Mouse (Mus musculus) olfactory bulb, adult 2 months (tissue): ENCODE results near the gene Pcsk5. TPM values are rescaled to one million over a fixed set of nuclear protein-coding genes. Genes with fewer than 3 reads are reported as not detected.

Source experiments
- H3K27ac ChIP-seq: fragments of 200-500 bp; 2 replicates; pipeline ENCODE4 v1.5.1; 2012; ENCODE audit warnings: low read depth, low read length; ENCODE audit not compliant: insufficient read depth
- H3K4me1 ChIP-seq: fragments of 200-500 bp; 2 replicates; pipeline ENCODE4 v1.6.1; 2012; ENCODE audit warnings: low read length; ENCODE audit not compliant: control insufficient read depth, insufficient read depth
- H3K4me3 ChIP-seq: fragments of 200-500 bp; 2 replicates; pipeline ENCODE4 v1.5.1; 2012; ENCODE audit warnings: mild to moderate bottlenecking, low read depth, low read length, moderate library complexity; ENCODE audit not compliant: insufficient read depth
- CTCF ChIP-seq: fragments of 200-500 bp; IDR thresholded peaks from 2 replicates; pipeline ENCODE4 v1.5.1; 2012; ENCODE audit warnings: low read depth, mild to moderate bottlenecking, low read length, moderate library complexity; ENCODE audit not compliant: insufficient read depth
- POLR2A ChIP-seq: fragments of 200-500 bp; IDR thresholded peaks from 2 replicates; pipeline ENCODE4 v1.6.1; 2012; ENCODE audit warnings: mild to moderate bottlenecking, low read depth, low read length, moderate library complexity; ENCODE audit not compliant: insufficient read depth
- WGBS: fragments of 180-500 bp; shearing (Covaris S2); methylation state at CpG from one replicate; pipeline ENCODE4 v1.1.7; 2018; 5-methylcytosine and 5-hydroxymethylcytosine counted together
- polyA plus RNA-seq: library from polyadenylated mRNA; stranded (reverse); fragments of >200 nt; gene quantifications from 2 replicates; pipeline ENCODE4 v1.2.4, GENCODE M21; 2012; ENCODE audit warnings: low replicate concordance; ENCODE audit not compliant: missing spikeins, insufficient read depth, insufficient read length

The Pcsk5 gene
- polyA plus RNA-seq, 1 experiment = not detected

- Histone ChIP-seq H3K4me3 (no peak overlapping the region), H3K4me1 (no peaks in the 10 kb centered on the region), H3K27ac (no peak overlapping the region)
- TF ChIP-seq CTCF (no peak), POLR2A (no peak)
- 93% methylated on average over 8 of the region's 8 CpGs for WGBS
Observed at GRCm38 (mm10) chr19:17572315-17572714, 265.1 kb downstream of the Pcsk5 start.

- Histone ChIP-seq H3K4me3 (no peak overlapping the region), H3K27ac (no peak overlapping the region), H3K4me1 (no peaks in the 10 kb centered on the region)
- TF ChIP-seq CTCF (no peak), POLR2A (no peak)
- WGBS = 84% methylated on average over 2 of the region's 2 CpGs
Observed at GRCm38 (mm10) chr19:17570936-17571335, 266.5 kb downstream of the Pcsk5 start.

- no peak overlapping the region for H3K27ac ChIP-seq
- WGBS = 74% methylated on average over 3 of the region's 3 CpGs
- no peak overlapping the region for H3K4me3 ChIP-seq
- H3K4me1 ChIP-seq = no peaks in the 10 kb centered on the region
- TF ChIP-seq POLR2A (no peak), CTCF (no peak)
Observed at GRCm38 (mm10) chr19:17567264-17567663, 270.2 kb downstream of the Pcsk5 start.

GRCm38 (mm10) chr19:17566097-17566496 is 271.3 kb downstream of the Pcsk5 start:
- Histone ChIP-seq H3K4me1 (no peaks in the 10 kb centered on the region), H3K27ac (no peak overlapping the region), H3K4me3 (no peak overlapping the region)
- 83% methylated on average over 4 of the region's 4 CpGs for WGBS
- no peak for TF ChIP-seq CTCF
- TF ChIP-seq POLR2A = no peak

DNA sequence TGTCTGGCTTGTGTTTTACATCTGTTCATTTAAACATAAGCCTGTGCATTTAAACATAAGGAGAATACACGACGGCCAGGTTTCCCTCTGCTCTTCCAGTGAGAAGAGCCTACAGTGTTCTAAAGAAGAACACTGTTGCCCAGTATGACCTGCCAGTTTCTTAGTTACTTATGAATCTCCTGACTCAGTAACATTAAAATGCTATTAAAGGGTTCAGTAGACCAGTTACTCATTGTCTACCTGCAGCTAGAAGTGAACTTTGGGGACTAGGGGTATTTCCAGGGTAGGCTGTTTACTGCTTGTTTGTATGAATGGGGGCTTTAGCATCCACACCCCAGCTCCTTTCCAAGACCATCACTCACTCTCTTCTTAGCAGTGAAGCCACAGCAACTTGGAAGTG is 278.7 kb downstream of the Pcsk5 start:
- no peak for TF ChIP-seq CTCF
- TF ChIP-seq POLR2A = no peak
- Histone ChIP-seq H3K4me1 (no peaks in the 10 kb centered on the region), H3K27ac (no peak overlapping the region), H3K4me3 (no peak overlapping the region)
- WGBS = 93% methylated on average over 2 of the region's 2 CpGs

DNA sequence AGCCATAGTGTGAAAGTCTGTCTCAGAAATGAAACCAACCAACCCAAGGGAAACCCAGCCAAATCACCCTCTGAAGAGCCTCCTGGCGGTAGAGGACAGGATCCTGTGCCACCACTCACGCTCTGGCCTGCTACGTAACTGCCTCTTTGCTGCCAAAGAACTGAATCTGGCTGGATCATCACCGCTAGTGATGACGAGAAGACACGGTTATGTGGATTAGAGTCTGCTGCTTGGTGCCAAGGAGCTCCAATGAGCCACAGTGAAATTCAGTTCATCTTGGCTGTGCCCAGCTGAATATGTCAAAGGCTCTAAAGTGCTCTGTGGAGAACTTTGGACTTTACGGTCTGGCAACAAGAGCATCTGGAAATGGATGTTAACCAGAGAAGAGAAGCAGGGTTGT is 282.3 kb downstream of the Pcsk5 start:
- WGBS = 88% methylated on average over 7 of the region's 7 CpGs
- TF ChIP-seq CTCF (no peak), POLR2A (no peak)
- no peaks in the 10 kb centered on the region for H3K4me1 ChIP-seq
- H3K27ac ChIP-seq = no peak overlapping the region
- H3K4me3 ChIP-seq = no peak overlapping the region

DNA sequence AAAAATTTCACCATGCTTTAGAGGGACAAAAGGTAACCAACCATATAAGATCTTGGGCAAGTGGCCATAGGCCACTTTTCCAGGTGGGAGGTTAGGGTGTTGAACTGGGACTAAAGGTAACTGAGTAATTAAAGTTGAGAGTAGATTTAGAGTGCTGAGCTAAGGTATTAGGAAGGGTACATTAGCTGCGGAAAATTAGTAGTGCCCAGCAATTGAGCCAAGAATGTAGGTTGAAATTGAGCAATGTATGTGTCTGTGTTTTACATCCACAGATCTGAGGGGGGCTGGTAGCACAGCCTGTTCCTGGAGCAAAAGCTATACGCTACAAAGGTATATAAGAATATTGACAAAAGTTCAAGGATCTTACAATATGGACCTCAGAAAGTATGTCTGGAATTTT is 282.9 kb downstream of the Pcsk5 start:
- no peaks in the 10 kb centered on the region for H3K4me1 ChIP-seq
- 95% methylated on average over 2 of the region's 2 CpGs for WGBS
- no peak for TF ChIP-seq CTCF
- TF ChIP-seq POLR2A = no peak
- no peak overlapping the region for H3K4me3 ChIP-seq
- H3K27ac ChIP-seq = no peak overlapping the region

- no peaks in the 10 kb centered on the region for H3K4me1 ChIP-seq
- H3K27ac ChIP-seq = no peak overlapping the region
- no peak for TF ChIP-seq CTCF
- no peak overlapping the region for H3K4me3 ChIP-seq
Observed at GRCm38 (mm10) chr19:17553396-17554100, 283.9 kb downstream of the Pcsk5 start.

- no peak for TF ChIP-seq POLR2A
- no peak for TF ChIP-seq CTCF
- H3K4me3 ChIP-seq = no peak overlapping the region
- H3K4me1 ChIP-seq = no peaks in the 10 kb centered on the region
- no peak overlapping the region for H3K27ac ChIP-seq
- WGBS = 70% methylated on average over 4 of the region's 4 CpGs
Observed at GRCm38 (mm10) chr19:17528746-17529532, 308.5 kb downstream of the Pcsk5 start.
